Mouse (Mus musculus) erythroblast, embryonic 14.5 days (primary cell): Measurements from ENCODE around the gene Thnsl2.

Experiments used
- GATA1 ChIP-seq: IDR thresholded peaks from 2 replicates; pipeline ENCODE4 v1.6.1; 2012; ENCODE audit warnings: low read length, inconsistent platforms, mixed read lengths
- TAL1 ChIP-seq: IDR thresholded peaks from 3 replicates; pipeline ENCODE4 v1.6.1; 2012; ENCODE audit warnings: low read length, inconsistent platforms, mixed read lengths

GRCm38 (mm10) chr6:71093686-71094085, 50.6 kb downstream of the Thnsl2 start:
- TF ChIP-seq TAL1 (no peak), GATA1 (no peak)
